Mouse (Mus musculus) bone marrow macrophage, adult 2 months (primary cell): ENCODE results near the gene Gm20388.

Experiments
- CTCF ChIP-seq: IDR thresholded peaks from 2 replicates; pipeline ENCODE4 v1.5.1; 2012; ENCODE audit warnings: low read depth, mild to moderate bottlenecking, low read length, moderate library complexity
- POLR2A ChIP-seq: IDR thresholded peaks from 2 replicates; pipeline ENCODE4 v1.6.1; 2012; ENCODE audit warnings: mild to moderate bottlenecking, low read depth, low read length, borderline replicate concordance

DNA sequence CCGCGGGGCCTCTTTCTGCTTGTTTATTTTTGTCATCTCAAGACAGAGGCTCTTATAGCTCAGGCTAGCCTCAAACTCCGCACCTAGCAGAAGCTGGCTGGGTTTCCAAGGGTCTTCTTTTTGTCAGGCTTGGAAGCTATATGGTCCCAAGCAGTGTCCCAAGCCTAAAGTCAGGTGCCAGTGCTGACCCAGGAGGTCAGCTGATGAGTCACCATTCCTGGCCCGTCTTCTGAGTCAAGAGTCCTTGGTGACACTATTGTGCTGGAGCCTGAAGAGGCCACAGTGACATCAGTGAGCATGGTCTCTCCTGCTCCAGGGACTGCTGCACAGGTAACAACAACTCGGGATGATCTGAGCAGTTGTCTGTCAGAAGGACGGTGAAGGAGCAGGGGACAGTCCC is 1449.4 kb downstream of the Gm20388 start:
- TF ChIP-seq POLR2A: no peak
- TF ChIP-seq CTCF: no peak
